Mouse (Mus musculus) frontal cortex, adult 2 months (tissue): Measurements from ENCODE around the gene Vezf1. TPM values are rescaled to one million over a fixed set of nuclear protein-coding genes. Genes with fewer than 3 reads are reported as not detected.

Source experiments
- DNase-seq, 2 experiments: peaks; one replicate each; pipeline ENCODE4 v3.0.0; 2022; ENCODE audit warnings: low spot score in 1 of 2; ENCODE audit errors: extremely low spot score in 1 of 2
- polyA plus RNA-seq: library from polyadenylated mRNA; depleted of rRNA; stranded (reverse); fragments of >200 nt; gene quantifications from 2 replicates; pipeline ENCODE4 v1.2.3, GENCODE M21; 2012

The Vezf1 gene
- polyA plus RNA-seq, 1 experiment, result 24.3 TPM

GRCm38 (mm10) chr11:88097173-88097572, 29.1 kb downstream of the Vezf1 start:
- DNase-seq, result no peak

- no peak for DNase-seq
Observed at GRCm38 (mm10) chr11:88098021-88098729, 30.1 kb downstream of the Vezf1 start, which contains the start of gene Cuedc1. Gene Cuedc1 (plus strand): TSS chr11:88098058.

- peak in 1 of 2 experiments; percentile 77 for DNase-seq
Observed at GRCm38 (mm10) chr11:88098787-88099598, 30.9 kb downstream of the Vezf1 start.

GRCm38 (mm10) chr11:88099599-88100023, 31.5 kb downstream of the Vezf1 start:
- DNase-seq, result peak in 1 of 2 experiments; percentile 30

GRCm38 (mm10) chr11:88100170-88100569, 32.1 kb downstream of the Vezf1 start:
- no peak for DNase-seq

GRCm38 (mm10) chr11:88103214-88103941, 35.3 kb downstream of the Vezf1 start:
- DNase-seq, result no peak

- no peak for DNase-seq
Observed at GRCm38 (mm10) chr11:88105494-88106291, 37.6 kb downstream of the Vezf1 start.

- no peak for DNase-seq
Observed at GRCm38 (mm10) chr11:88106292-88106554, 38.1 kb downstream of the Vezf1 start.

- DNase-seq, result no peak
Observed at GRCm38 (mm10) chr11:88107365-88107764, 39.3 kb downstream of the Vezf1 start.

- DNase-seq, result no peak
Observed at GRCm38 (mm10) chr11:88110031-88110594, 42.0 kb downstream of the Vezf1 start.

GRCm38 (mm10) chr11:88112078-88112477, 44.0 kb downstream of the Vezf1 start:
- no peak for DNase-seq

GRCm38 (mm10) chr11:88112677-88113333, 44.7 kb downstream of the Vezf1 start:
- no peak for DNase-seq

- no peak for DNase-seq
Observed at GRCm38 (mm10) chr11:88113543-88114271, 45.6 kb downstream of the Vezf1 start.

- DNase-seq, result no peak
Observed at GRCm38 (mm10) chr11:88114871-88115301, 46.8 kb downstream of the Vezf1 start.

- no peak for DNase-seq
Observed at GRCm38 (mm10) chr11:88116568-88116967, 48.5 kb downstream of the Vezf1 start.

- DNase-seq, result no peak
Observed at GRCm38 (mm10) chr11:88117356-88118090, 49.4 kb downstream of the Vezf1 start.

- no peak for DNase-seq
Observed at GRCm38 (mm10) chr11:88118091-88118440, 50.0 kb downstream of the Vezf1 start.
